24 mouse cellular contexts compared by ENCODE assay signal in genomic region chr7:123200722-123201121, GRCm38 (mm10). TPM values are rescaled to one million over a fixed set of nuclear protein-coding genes. Genes with fewer than 3 reads are reported as not detected.
DNase-seq lines count a peak whose midpoint lies in the region; ATAC-seq lines count a peak whose summit lies in the region.
"Had no signal": no experiment of that assay in that cellular context is flagged by ENCODE, and none has a peak within 500 bp of the region (broad histone marks: within the 10 kb centered on the region; RNA-seq: fewer than 3 reads in every experiment).

No protein-coding gene starts in this region.

- peak; percentile 36 for ATAC-seq in common myeloid progenitor, adult 5-6 weeks (replicated peaks; ENCODE audit: low read depth, poor library complexity, severe bottlenecking)
- ATAC-seq in megakaryocyte progenitor cell, adult 5-6 weeks (replicated peaks; ENCODE audit: poor library complexity), result peak; percentile 27
- ATAC-seq: forebrain, embryonic 13.5 days; forebrain, embryonic 16.5 days; intestine, postnatal 0 days; Patski had no signal

- peak; percentile 91 for DNase-seq in ES-CJ7 (ENCODE audit: low read depth, low spot score)
- DNase-seq in WW6 (ENCODE audit: low read depth, low spot score), result peak; percentile 45
- DNase-seq in gastrocnemius, postnatal 10 days, result no peak
- no peak for DNase-seq in right cerebral cortex, postnatal 14 days
- no peak for DNase-seq in heart, adult 9 months (ENCODE audit: low spot score in 2 of 2)
- DNase-seq: adrenal gland, postnatal 10 days; adrenal gland, postnatal 36 days; B cell, adult 2 months; cerebellum, adult 11 months; cerebellum, adult 2 months; cerebellum, adult 9-11 months; cerebellum, postnatal 25 days; gastrocnemius, adult 2 months; gastrocnemius, postnatal 36 days; kidney, adult 2 months had no signal

RNA-seq across cellular contexts. Expression of gene Slc5a11, which starts 13.9 kb away (rescaled TPM):
- total RNA-seq in common myeloid progenitor, adult 5-6 weeks (2017), result 0.46 TPM in 1 of 2 replicates, not detected in the other
- total RNA-seq in megakaryocyte progenitor cell, adult 5-6 weeks (2015), result 1.3 and 1.7 TPM in 2 replicates
- total RNA-seq in megakaryocyte progenitor cell, adult 5-6 weeks (2017), result 5.6 and 21.3 TPM in 2 replicates
- not detected for total RNA-seq in gastrocnemius, postnatal 10 days (2021)
- total RNA-seq: adrenal gland, adult 18-20 months; adrenal gland, postnatal 10 days; adrenal gland, postnatal 36 days; G1E; gastrocnemius, adult 2 months; gastrocnemius, postnatal 36 days; heart, postnatal 25 days had no signal

Comparison
In these comparisons a context has a peak if more than half of its experiments do, and no peak if none do; other contexts are left out.
1. DNase-seq: peak in ES-CJ7 (single experiment) and WW6 (single experiment); none in gastrocnemius, postnatal 10 days (single experiment), right cerebral cortex, postnatal 14 days (single experiment) and heart, adult 9 months (0 of 2).